Mouse (Mus musculus) small intestine, adult 2 months (tissue): Measurements from ENCODE around the gene Sco2. TPM values are rescaled to one million over a fixed set of nuclear protein-coding genes. Genes with fewer than 3 reads are reported as not detected.

Experiments
- H3K27ac ChIP-seq: fragments of 200-500 bp; 2 replicates; pipeline ENCODE4 v1.5.1; 2012; ENCODE audit warnings: low read depth, low read length, control low read depth, inconsistent platforms; ENCODE audit not compliant: insufficient read depth
- H3K27me3 ChIP-seq: fragments of 200-500 bp; 2 replicates; pipeline ENCODE4 v1.6.1; 2012; ENCODE audit warnings: mild to moderate bottlenecking, moderate library complexity, low read length, inconsistent platforms; ENCODE audit not compliant: control insufficient read depth, insufficient read depth
- H3K36me3 ChIP-seq: fragments of 200-500 bp; 2 replicates; pipeline ENCODE4 v1.6.1; 2012; ENCODE audit warnings: mild to moderate bottlenecking, low read length, control low read depth, inconsistent platforms; ENCODE audit not compliant: control insufficient read depth, insufficient read depth
- H3K4me1 ChIP-seq: fragments of 200-500 bp; 2 replicates; pipeline ENCODE4 v1.6.1; 2012; ENCODE audit warnings: low read length, inconsistent platforms, mixed read lengths; ENCODE audit not compliant: control insufficient read depth, insufficient read depth, insufficient read length
- H3K4me3 ChIP-seq: fragments of 200-500 bp; 2 replicates; pipeline ENCODE4 v1.5.1; 2012; ENCODE audit warnings: low read depth, mild to moderate bottlenecking, control low read depth, inconsistent platforms, low read length, moderate library complexity
- CTCF ChIP-seq: fragments of 200-500 bp; IDR thresholded peaks from 2 replicates; pipeline ENCODE4 v1.5.1; 2012; ENCODE audit warnings: low read depth, mild to moderate bottlenecking, control low read depth, inconsistent platforms, low read length, moderate library complexity, mixed read lengths; ENCODE audit not compliant: insufficient replicate concordance, insufficient read length; ENCODE audit errors: extremely low read depth
- POLR2A ChIP-seq: fragments of 200-500 bp; IDR thresholded peaks from 2 replicates; pipeline ENCODE4 v1.6.1; 2012; ENCODE audit warnings: low read depth, mild to moderate bottlenecking, control low read depth, inconsistent platforms, low read length, moderate library complexity
- WGBS: fragments of 180-500 bp; shearing (Covaris S2); methylation state at CpG from one replicate; pipeline ENCODE4 v1.1.7; 2018; 5-methylcytosine and 5-hydroxymethylcytosine counted together
- polyA plus RNA-seq: library from polyadenylated mRNA; depleted of rRNA; stranded (reverse); fragments of >200 nt; gene quantifications from 2 replicates; pipeline ENCODE4 v1.2.3, GENCODE M21; 2012

Sco2 gene
- polyA plus RNA-seq, 1 experiment = 317 TPM

DNA sequence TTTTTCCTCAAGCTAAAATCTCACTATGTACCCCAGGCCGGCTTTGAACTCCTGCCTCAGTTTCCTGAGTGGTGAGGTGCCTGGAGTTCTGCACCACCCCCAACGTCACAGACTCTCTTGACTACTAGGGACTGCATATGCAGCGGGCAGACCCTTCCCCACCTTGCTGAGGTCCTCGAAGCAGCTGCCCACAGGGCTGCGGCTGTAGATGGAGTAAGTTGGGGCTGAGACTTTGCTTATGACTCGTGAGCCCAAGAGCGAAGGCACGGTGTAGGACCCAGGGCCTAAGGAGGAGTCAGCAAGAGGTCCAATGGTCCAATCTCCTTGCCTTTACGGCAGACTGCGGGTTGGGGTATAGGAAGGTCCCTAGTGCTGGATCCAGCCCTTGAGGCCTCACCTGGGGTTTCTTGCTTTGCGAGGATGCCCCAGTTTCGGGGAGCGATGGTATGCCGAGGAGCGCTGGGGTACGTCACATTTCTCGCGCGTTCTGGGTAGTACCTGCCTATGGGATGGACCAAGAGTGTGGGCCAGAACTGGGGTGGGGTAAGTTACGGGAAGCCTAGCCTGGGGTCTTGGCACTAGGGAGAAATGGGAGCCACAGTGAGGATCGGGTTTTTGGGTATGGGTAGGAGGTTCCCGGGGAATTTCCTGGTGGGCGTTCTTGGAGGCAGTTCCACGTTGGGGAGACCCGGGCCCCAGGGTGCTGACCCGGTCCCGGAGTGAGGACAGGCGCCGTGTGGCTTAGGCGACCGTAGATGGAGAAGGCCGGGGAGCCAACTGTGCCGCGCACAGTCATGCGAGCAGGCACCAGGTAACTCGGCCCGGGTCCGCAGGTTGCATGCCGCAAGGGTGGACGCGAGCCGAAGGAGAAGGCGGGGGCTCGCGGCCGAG is 4.5 kb upstream of the Sco2 start:
- H3K27ac ChIP-seq = peak overlapping the region; percentile 89
- 18% methylated on average over 46 of the region's 46 CpGs for WGBS
- no peaks in the 10 kb centered on the region for H3K36me3 ChIP-seq
- no peaks in the 10 kb centered on the region for H3K27me3 ChIP-seq
- peaks cover 37% of the 10 kb centered on the region for H3K4me1 ChIP-seq
- H3K4me3 ChIP-seq = peak overlapping the region; percentile 74
- no peak; the same call in 1 of the 2 replicates for TF ChIP-seq POLR2A
- no peak for TF ChIP-seq CTCF

GRCm38 (mm10) chr15:89377362-89377761 is 3.7 kb upstream of the Sco2 start:
- Histone ChIP-seq H3K4me3 (peak overlapping the region; percentile 74), H3K4me1 (peaks cover 39% of the 10 kb centered on the region), H3K27me3 (no peaks in the 10 kb centered on the region), H3K27ac (peak overlapping the region; percentile 89), H3K36me3 (peaks cover 2% of the 10 kb centered on the region)
- 6% methylated on average over 18 of the region's 18 CpGs for WGBS
- TF ChIP-seq POLR2A (no peak), CTCF (no peak)

DNA sequence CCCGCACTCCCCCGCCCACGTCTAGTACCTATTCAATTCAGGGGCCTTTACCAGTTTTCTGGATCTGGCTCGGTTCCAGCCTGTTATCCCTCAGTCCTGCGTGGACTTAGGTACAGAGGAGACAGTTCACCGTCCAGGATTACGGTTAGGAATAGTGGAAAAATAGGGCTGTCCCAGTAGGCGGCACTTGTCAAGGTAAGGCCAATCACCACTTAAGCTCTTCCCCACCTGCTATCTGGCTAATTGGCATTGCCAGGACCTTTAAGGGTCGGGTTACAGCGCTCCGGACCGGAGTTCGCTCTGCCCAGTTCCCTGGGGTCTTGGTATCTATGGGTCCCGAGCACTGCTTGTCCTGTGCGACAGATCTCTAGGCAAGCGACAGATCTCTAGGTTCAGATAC is 3.3 kb upstream of the Sco2 start, which contains the start of gene Tymp:
Tymp (minus strand) TSS at position 83 of the 400 bp plus-strand sequence.
- Histone ChIP-seq H3K36me3 (peaks cover 5% of the 10 kb centered on the region), H3K4me3 (peak within 1 kb of the TSS; percentile 74), H3K4me1 (peaks cover 39% of the 10 kb centered on the region), H3K27me3 (no peaks in the 10 kb centered on the region), H3K27ac (peak within 1 kb of the TSS; percentile 89)
- TF ChIP-seq POLR2A = peak; percentile 45; the same call in 1 of the 2 replicates
- TF ChIP-seq CTCF = no peak
- 38% methylated on average over 16 of the region's 16 CpGs for WGBS

- peaks cover 14% of the 10 kb centered on the region for H3K36me3 ChIP-seq
- H3K27ac ChIP-seq = peak overlapping the region; percentile 44; the same call in 1 of the 2 replicates
- peak overlapping the region; percentile 49; the same call in 1 of the 2 replicates for H3K4me3 ChIP-seq
- TF ChIP-seq POLR2A (no peak), CTCF (no peak)
- peaks cover 39% of the 10 kb centered on the region for H3K4me1 ChIP-seq
- H3K27me3 ChIP-seq = no peaks in the 10 kb centered on the region
- 73% methylated on average over 7 of the region's 7 CpGs for WGBS
Measured at GRCm38 (mm10) chr15:89376040-89376439, 2.4 kb upstream of the Sco2 start.

DNA sequence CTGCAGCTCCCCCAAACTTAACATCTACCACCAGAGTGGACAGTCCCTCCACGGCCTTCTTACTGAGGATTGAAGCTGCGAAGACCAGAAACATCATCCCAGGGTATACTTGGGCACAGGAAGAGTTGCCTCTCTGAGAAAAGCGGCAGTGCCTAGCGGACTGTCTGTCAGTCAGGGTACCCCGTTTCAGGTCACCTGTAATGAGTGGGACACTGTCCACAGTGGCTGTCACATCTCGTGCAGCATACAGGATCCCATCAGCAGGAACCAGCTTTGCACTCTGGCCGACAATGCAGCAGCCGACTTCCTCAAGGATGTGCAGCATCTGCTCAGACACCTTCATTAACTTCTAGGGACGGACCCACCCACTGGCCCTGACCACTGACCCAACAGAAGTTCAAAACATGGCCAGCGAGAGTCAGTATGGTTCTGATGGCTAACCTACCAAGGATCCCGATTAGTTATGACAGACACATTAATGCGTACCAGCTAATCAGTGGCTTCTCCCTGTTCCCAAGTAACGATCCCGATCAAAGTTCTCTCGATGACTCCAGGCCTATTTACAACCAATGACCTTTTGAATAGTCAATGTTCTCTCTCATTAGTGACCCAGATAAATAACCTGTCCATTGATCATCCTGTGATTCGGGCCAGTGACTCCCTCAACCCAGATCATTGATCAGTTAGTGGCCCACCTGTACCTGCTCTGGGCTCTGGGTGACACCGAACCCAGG is 1.3 kb upstream of the Sco2 start:
- TF ChIP-seq CTCF = no peak
- Histone ChIP-seq H3K4me3 (peak overlapping the region; percentile 85), H3K4me1 (peaks cover 39% of the 10 kb centered on the region), H3K36me3 (peaks cover 24% of the 10 kb centered on the region), H3K27ac (peak overlapping the region; percentile 90), H3K27me3 (no peaks in the 10 kb centered on the region)
- 70% methylated on average over 17 of the region's 17 CpGs for WGBS

- Histone ChIP-seq H3K4me1 (peaks cover 36% of the 10 kb centered on the region), H3K4me3 (peak overlapping the region; percentile 85), H3K27me3 (no peaks in the 10 kb centered on the region), H3K36me3 (peaks cover 30% of the 10 kb centered on the region), H3K27ac (peak overlapping the region; percentile 90)
- TF ChIP-seq CTCF (no peak), POLR2A (no peak)
- WGBS = 40% methylated on average over 9 of the region's 9 CpGs
Measured at GRCm38 (mm10) chr15:89374340-89374739, 694 bp upstream of the Sco2 start.
